Mouse (Mus musculus) B cell, adult 2 months (primary cell): Measurements from ENCODE around the gene Mrpl27.
"Not testable (repeated sequence)": the region's sequence is repeated elsewhere in the genome, so short reads cannot be mapped to it uniquely, and the experiment has no call there.

Experiments used
- DNase-seq, 2 experiments: peaks; one replicate each; pipeline ENCODE4 v3.0.0; 2022

Mrpl27 gene

GRCm38 (mm10) chr11:94675446-94675845, 21.9 kb downstream of the Mrpl27 start:
- DNase-seq: no peak

- DNase-seq: no peak
These were observed 22.7 kb downstream of the Mrpl27 start for GRCm38 (mm10) chr11:94676308-94676707.

- peak; percentile 97 to 98 for DNase-seq
These were observed 23.4 kb downstream of the Mrpl27 start, which contains the start of gene Xylt2 for GRCm38 (mm10) chr11:94676754-94677606. TSS of gene Xylt2 (minus strand) at chr11:94677515.

- DNase-seq: no peak
These were observed 24.1 kb downstream of the Mrpl27 start for GRCm38 (mm10) chr11:94677607-94678145.

GRCm38 (mm10) chr11:94680639-94681038, 27.1 kb downstream of the Mrpl27 start:
- peak; percentile 15 to 24 for DNase-seq

- no peak for DNase-seq
These were observed 28.1 kb downstream of the Mrpl27 start for GRCm38 (mm10) chr11:94681640-94682039.

- DNase-seq: no peak
These were observed 28.9 kb downstream of the Mrpl27 start for GRCm38 (mm10) chr11:94682427-94682826.

- no peak for DNase-seq
These were observed 33.6 kb downstream of the Mrpl27 start for GRCm38 (mm10) chr11:94687178-94687577.

- not testable (repeated sequence) for DNase-seq
These were observed 38.9 kb downstream of the Mrpl27 start for GRCm38 (mm10) chr11:94692502-94692901.

GRCm38 (mm10) chr11:94695508-94695907, 41.9 kb downstream of the Mrpl27 start:
- no peak for DNase-seq

- no peak for DNase-seq
These were observed 43.6 kb downstream of the Mrpl27 start for GRCm38 (mm10) chr11:94697140-94697539.

- DNase-seq: no peak
These were observed 44.3 kb downstream of the Mrpl27 start for GRCm38 (mm10) chr11:94697703-94698464.

- no peak for DNase-seq
These were observed 45.8 kb downstream of the Mrpl27 start for GRCm38 (mm10) chr11:94699399-94699798.

- DNase-seq: no peak
These were observed 48.0 kb downstream of the Mrpl27 start for GRCm38 (mm10) chr11:94701401-94702215.

GRCm38 (mm10) chr11:94702216-94702610, 48.6 kb downstream of the Mrpl27 start:
- no peak for DNase-seq

GRCm38 (mm10) chr11:94704020-94704419, 50.5 kb downstream of the Mrpl27 start:
- DNase-seq: no peak

- DNase-seq: no peak
These were observed 50.9 kb downstream of the Mrpl27 start, which contains the start of gene Gm11541 for GRCm38 (mm10) chr11:94704472-94704871. TSS of gene Gm11541 (minus strand) at chr11:94704499.
